Mouse (Mus musculus): ENCODE measurements around the gene C8g.
A peak's percentile ranks its signal among the peaks of the same experiment; 100 is the strongest.

The C8g gene

DNA sequence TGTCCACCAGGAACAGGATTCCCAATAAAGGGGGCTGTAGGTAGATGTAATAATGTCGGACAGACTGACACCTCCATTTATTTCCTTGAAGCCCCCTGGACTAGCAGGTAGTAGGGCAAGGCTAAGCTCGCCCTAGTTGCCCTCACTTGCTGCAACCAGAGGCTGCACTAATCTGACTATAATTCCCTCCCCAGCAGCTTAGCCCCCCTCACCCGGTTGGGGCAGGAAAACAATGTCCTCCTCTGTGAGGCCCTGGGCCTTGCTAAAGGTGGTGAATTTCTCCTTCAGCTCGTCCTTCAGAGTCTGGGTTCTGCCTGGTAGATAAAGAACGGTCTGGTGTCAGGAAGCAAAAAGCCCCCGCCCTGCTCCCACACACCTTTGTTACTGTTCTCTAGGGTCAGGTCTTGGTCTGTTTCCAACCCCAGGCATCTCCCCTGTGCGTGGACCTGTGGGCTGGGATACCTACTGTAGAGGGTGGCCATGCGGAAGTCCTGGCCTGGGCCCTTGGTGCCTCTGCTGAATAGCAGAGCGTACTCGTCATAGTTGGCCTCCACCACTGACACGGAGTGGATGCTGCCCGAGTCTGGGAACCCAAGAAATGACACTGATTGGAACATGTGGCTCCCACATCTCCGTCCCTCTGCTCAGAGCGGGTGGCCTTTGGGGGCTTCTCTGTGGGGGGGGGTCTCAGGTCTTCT lies 33.8 kb downstream of the C8g start:
- no peak for DNase-seq (ENCODE audit: low spot score in 2 of 2)

- peak; percentile 74 to 83 for DNase-seq (ENCODE audit: low spot score in 2 of 2)
Measured at GRCm38 (mm10) chr2:25465816-25466635, 35.5 kb downstream of the C8g start.

DNA sequence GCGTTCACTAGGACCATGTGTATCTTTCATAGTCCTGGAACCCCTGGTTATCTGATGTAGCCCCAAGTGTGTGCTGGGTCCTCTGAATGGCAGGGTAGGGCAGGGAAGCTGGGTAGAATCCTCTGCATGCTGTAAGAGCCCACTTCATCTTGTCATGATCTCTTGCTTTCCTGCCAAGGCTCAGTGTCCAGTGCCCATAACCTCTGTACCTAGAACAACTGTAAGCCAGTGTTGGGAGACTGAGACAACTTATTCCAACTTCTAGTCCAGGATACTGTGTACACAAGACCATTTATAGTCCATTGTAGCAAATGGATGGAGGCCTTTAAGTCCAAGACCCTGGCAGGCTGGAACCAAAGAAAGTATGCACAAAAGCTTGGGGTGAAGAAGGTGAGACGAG lies 36.3 kb downstream of the C8g start:
- no peak for DNase-seq (ENCODE audit: low spot score in 2 of 2)

GRCm38 (mm10) chr2:25463630-25464029 lies 37.9 kb downstream of the C8g start:
- no peak for DNase-seq (ENCODE audit: low spot score in 2 of 2)

DNA sequence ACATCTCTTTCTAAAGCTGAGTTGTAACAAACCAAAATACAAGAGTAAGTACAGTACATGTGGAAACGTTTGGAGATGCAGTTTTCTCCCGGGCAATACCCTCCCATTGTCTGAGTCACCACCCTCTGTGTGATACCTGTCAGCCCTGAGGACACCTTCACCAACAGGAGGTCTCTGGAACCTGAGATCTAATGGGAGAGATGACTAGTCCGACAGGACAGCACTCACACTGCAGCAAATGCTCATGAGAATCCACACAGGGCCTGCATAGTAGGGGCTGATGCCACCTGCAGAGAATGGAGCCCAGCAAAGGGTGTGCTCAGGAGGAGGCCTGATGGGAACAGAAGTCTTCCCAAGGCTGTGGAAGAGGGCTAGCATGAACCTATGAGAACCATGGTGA lies 40.1 kb downstream of the C8g start:
- DNase-seq (ENCODE audit: low spot score in 2 of 2), result no peak

DNA sequence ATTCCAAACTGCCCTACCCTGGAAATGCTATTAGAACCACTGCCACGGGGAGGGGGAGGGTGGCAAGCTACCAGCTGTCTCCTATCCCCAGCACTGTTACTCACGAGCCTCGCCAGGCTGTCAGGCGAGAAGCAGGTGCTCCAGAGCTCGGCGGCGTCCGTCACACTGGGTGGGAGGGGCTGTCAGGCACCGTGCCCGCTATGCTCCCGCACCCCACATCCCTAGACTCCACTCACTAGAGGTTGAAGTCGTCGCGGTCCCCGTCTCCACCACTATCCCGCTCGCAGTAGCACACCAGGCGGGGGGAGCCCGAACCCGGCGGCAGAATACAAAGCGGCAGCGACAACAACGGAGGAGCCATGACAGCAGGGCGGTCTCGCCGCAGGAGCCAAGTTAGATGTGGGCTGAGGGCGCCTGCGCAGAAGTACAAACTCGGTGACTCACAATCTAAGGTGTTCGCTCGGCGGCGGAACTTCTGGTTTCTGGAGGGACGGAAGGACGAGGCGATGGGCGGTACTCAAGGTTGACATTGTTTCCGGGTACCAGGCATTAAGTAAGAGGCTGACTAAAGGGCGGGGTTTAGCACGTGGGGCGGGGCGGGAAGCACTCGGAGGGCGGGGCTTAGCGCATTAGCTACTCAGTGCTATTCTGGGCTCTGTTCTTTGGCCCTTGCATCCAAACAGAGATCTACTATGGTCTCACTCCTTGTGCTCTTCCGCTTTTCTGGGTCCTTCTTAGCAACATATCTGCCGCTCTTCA lies 40.8 kb downstream of the C8g start, which contains the start of gene Paxx:
Gene Paxx (minus strand): TSS at position 544 of the 759 bp plus-strand sequence.
- peak; percentile 91 to 95 for DNase-seq (ENCODE audit: low spot score in 2 of 2)

- DNase-seq (ENCODE audit: low spot score in 2 of 2), result no peak
Measured at GRCm38 (mm10) chr2:25460135-25460534, 41.4 kb downstream of the C8g start.

- DNase-seq (ENCODE audit: low spot score in 2 of 2), result no peak
Measured at GRCm38 (mm10) chr2:25458911-25459310, 42.6 kb downstream of the C8g start.

DNA sequence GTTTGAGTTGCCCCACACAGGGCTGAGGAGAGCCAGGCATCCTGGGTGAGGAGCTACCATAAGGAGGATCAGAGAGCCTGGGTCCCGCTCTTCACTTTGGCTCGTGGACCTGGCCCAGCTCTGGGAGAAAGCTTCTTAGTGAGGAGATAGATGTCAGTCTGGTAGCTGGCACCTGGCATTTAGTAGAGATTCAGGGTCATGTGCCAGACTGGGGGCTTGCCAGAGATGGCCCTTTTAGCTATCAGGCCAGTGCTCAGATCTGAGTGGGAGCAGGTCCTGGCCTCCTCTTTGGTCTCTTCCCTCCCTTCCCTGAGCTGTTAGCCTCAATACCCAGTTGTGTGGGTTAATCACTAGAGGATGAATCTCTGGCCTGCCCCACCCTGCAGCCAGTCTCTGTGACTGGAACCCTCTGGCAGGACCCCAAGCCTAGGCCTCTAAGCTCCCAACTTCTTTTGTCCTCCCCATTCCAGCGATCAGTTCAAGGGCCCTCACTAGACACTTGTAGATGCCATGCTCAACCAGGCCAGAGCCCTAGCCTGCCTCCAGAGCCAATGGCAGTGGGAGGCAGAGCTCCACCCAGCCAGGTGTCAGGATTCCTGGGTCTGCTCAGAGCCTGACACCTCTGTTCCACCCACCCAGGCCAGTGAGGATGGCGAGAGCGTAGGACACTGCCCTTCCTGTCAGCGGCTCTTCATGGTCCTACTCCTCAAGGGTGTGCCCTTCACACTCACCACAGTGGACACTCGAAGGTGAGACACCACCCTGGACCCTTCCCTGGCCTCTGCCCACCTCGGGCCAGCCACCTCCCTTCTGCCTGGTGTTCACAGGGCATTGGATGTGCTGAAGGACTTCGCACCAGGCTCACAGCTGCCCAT lies 44.3 kb downstream of the C8g start:
- no peak for DNase-seq (ENCODE audit: low spot score in 2 of 2)

GRCm38 (mm10) chr2:25456205-25456953 lies 45.1 kb downstream of the C8g start, which contains the start of gene Clic3:
Gene Clic3, plus strand, starts transcription at chr2:25456838.
- DNase-seq (ENCODE audit: low spot score in 2 of 2), result no peak

- DNase-seq (ENCODE audit: low spot score in 2 of 2), result no peak
Measured at GRCm38 (mm10) chr2:25452951-25453350, 48.6 kb downstream of the C8g start.

- DNase-seq (ENCODE audit: low spot score in 2 of 2), result no peak
Measured at GRCm38 (mm10) chr2:25450853-25451647, 50.5 kb downstream of the C8g start.
